Mouse (Mus musculus) CH12.LX (cell line): ENCODE measurements at regions not wholly inside any gene's neighbourhood (a gene's known extent, or its start where the extent isn't known, plus 50 kb on each side); places are given as distances from the start of the nearest gene placed in this dataset.

Source experiments
- DNase-seq: peaks from one replicate; pipeline ENCODE4 v3.0.0-alpha.2; 2013; ENCODE audit errors: extremely low read depth
- H3K27ac ChIP-seq: 2 replicates; pipeline ENCODE4 v1.5.1; 2012; ENCODE audit warnings: low read depth, mild to moderate bottlenecking, control low read depth, moderate library complexity; ENCODE audit not compliant: insufficient read depth
- H3K27me3 ChIP-seq: replicated peaks from 2 replicates; pipeline ENCODE3; 2012; ENCODE audit warnings: inconsistent platforms
- H3K36me3 ChIP-seq, 2 experiments: replicated peaks in 1 of 2; 2 replicates each; pipeline versions ENCODE3 to v1.6.1; 2012; ENCODE audit warnings: inconsistent platforms in 1 of 2, low read length in 1 of 2, mild to moderate bottlenecking in 1 of 2, mixed read lengths in 1 of 2, moderate library complexity in 1 of 2; ENCODE audit not compliant: control insufficient read depth in 1 of 2, insufficient read depth in 1 of 2
- H3K4me1 ChIP-seq, 2 experiments: 2 replicates each; pipeline ENCODE4 v1.6.1; 2012; ENCODE audit warnings: inconsistent platforms in 1 of 2, moderate library complexity in 1 of 2; ENCODE audit not compliant: insufficient read depth in 2 of 2, control insufficient read depth in 1 of 2
- H3K4me2 ChIP-seq: 2 replicates; pipeline ENCODE4 v1.6.1; 2012; ENCODE audit warnings: low read depth, mild to moderate bottlenecking, control low read depth; ENCODE audit not compliant: poor library complexity, insufficient read depth, severe bottlenecking
- H3K4me3 ChIP-seq, 3 experiments: fragments of 150-350 bp in 1 of 3; sonication (generic) in 1 of 3; replicated peaks in 1 of 3; 2 replicates each; pipeline versions ENCODE3 to v1.5.1; 2011 to 2012; ENCODE audit warnings: low read depth in 2 of 3, low read length in 2 of 3, mild to moderate bottlenecking in 2 of 3, moderate library complexity in 2 of 3, control low read depth in 1 of 3, improper control_type of control experiment in 1 of 3, inconsistent platforms in 1 of 3, mixed read lengths in 1 of 3; ENCODE audit not compliant: poor library complexity in 1 of 3
- H3K79me2 ChIP-seq: replicated peaks from 2 replicates; pipeline ENCODE4 v1.6.1; 2012; ENCODE audit warnings: mild to moderate bottlenecking, moderate library complexity; ENCODE audit not compliant: control insufficient read depth, poor library complexity, insufficient read depth, severe bottlenecking; ENCODE audit errors: extremely low read depth
- H3K9ac ChIP-seq: 2 replicates; pipeline ENCODE4 v1.6.1; 2012; ENCODE audit warnings: low read depth, mild to moderate bottlenecking, control low read depth, moderate library complexity; ENCODE audit not compliant: insufficient read depth
- H3K9me3 ChIP-seq: replicated peaks from 2 replicates; pipeline ENCODE3; 2012; ENCODE audit warnings: low read length, inconsistent platforms, mixed read lengths
- CTCF ChIP-seq, 2 experiments: IDR thresholded peaks in 1 of 2; conservative IDR thresholded peaks in 1 of 2; 2 replicates each; pipeline ENCODE4 v1.5.1; 2011 to 2012; ENCODE audit warnings: low read depth in 2 of 2, low read length in 2 of 2, improper control_type of control experiment in 1 of 2, inconsistent platforms in 1 of 2, mild to moderate bottlenecking in 1 of 2, moderate library complexity in 1 of 2
- HCFC1 ChIP-seq: IDR thresholded peaks from 2 replicates; pipeline ENCODE4 v1.6.1; 2012; ENCODE audit warnings: low read depth, mild to moderate bottlenecking, inconsistent platforms, low read length, improper control_type of control experiment
- MAFK ChIP-seq: IDR thresholded peaks from 2 replicates; pipeline ENCODE4 v1.6.1; 2011; ENCODE audit warnings: low read length, improper control_type of control experiment; ENCODE audit not compliant: insufficient replicate concordance
- MAZ ChIP-seq: IDR thresholded peaks from 2 replicates; pipeline ENCODE4 v1.6.1; 2012; ENCODE audit warnings: low read depth, mild to moderate bottlenecking, inconsistent platforms, low read length, improper control_type of control experiment, moderate library complexity
- MEF2A ChIP-seq: IDR thresholded peaks from 2 replicates; pipeline ENCODE4 v1.6.1; 2014; ENCODE audit warnings: low read depth, mild to moderate bottlenecking, inconsistent platforms, low read length, improper control_type of control experiment, borderline replicate concordance
- NRF1 ChIP-seq: IDR thresholded peaks from 2 replicates; pipeline ENCODE4 v1.6.1; 2014; ENCODE audit warnings: low read depth, mild to moderate bottlenecking, inconsistent platforms, low read length, improper control_type of control experiment, moderate library complexity
- PAX5 ChIP-seq: IDR thresholded peaks from 2 replicates; pipeline ENCODE4 v1.6.1; 2012; ENCODE audit warnings: low read length, inconsistent platforms, mixed read lengths
- POLR2A ChIP-seq: IDR thresholded peaks from 2 replicates; pipeline ENCODE4 v1.6.1; 2011; ENCODE audit warnings: low read depth, mild to moderate bottlenecking, improper control_type of control experiment, low read length
- POLR2AphosphoS2 ChIP-seq: IDR thresholded peaks from 2 replicates; pipeline ENCODE4 v1.6.1; 2011; ENCODE audit warnings: low read depth, low read length, improper control_type of control experiment
- RAD21 ChIP-seq: IDR thresholded peaks from 2 replicates; pipeline ENCODE4 v1.6.1; 2011; ENCODE audit warnings: low read depth, mild to moderate bottlenecking, low read length, improper control_type of control experiment, moderate library complexity
- SMC3 ChIP-seq: IDR thresholded peaks from 2 replicates; pipeline ENCODE4 v1.6.1; 2011; ENCODE audit warnings: low read depth, low read length, improper control_type of control experiment
- TCF12 ChIP-seq: IDR thresholded peaks from 2 replicates; pipeline ENCODE4 v1.6.1; 2014; ENCODE audit warnings: low read depth, mild to moderate bottlenecking, inconsistent platforms, low read length, improper control_type of control experiment
- UBTF ChIP-seq: IDR thresholded peaks from 2 replicates; pipeline ENCODE4 v1.6.1; 2012; ENCODE audit warnings: low read depth, mild to moderate bottlenecking, inconsistent platforms, low read length, improper control_type of control experiment, moderate library complexity
- ZMIZ1 ChIP-seq: IDR thresholded peaks from 2 replicates; pipeline ENCODE4 v1.6.1; 2012; ENCODE audit warnings: low read depth, mild to moderate bottlenecking, inconsistent platforms, low read length, improper control_type of control experiment
- ZNF384 ChIP-seq: IDR thresholded peaks from 2 replicates; pipeline ENCODE4 v1.6.1; 2012; ENCODE audit warnings: low read depth, low read length, improper control_type of control experiment, inconsistent platforms
- dilution Hi-C: fragments of 300-500 bp; cut with MboI; formaldehyde crosslinking; loops from 2 replicates; pipeline ENCODE4 v1.14.3; 2020; ENCODE audit warnings: low sequenced_read_pairs; ENCODE audit not compliant: extremely low pct_unique_long_range_greater_than_20kb, extremely low pct_ligation_motif_present
- in situ Hi-C: fragments of 300-500 bp; cut with MboI; formaldehyde crosslinking; loops from 3 replicates; pipeline ENCODE4 v1.14.3; 2019; ENCODE audit warnings: low sequenced_read_pairs, low pct_ligation_motif_present, low pct_unique_long_range_greater_than_20kb, mixed read lengths

GRCm38 (mm10) chr16:77459651-77460050 is 142.2 kb downstream of the Gm11146 start:
- no peak overlapping the region for H3K27ac ChIP-seq
- dilution Hi-C loops (no loop called here), in situ Hi-C loops (no loop called here)
- no peak overlapping the region for H3K4me3 ChIP-seq
- no peaks in the 10 kb centered on the region for H3K27me3 ChIP-seq
- H3K9ac ChIP-seq = no peak overlapping the region
- no peaks in the 10 kb centered on the region for H3K79me2 ChIP-seq
- H3K4me2 ChIP-seq = no peak overlapping the region
- TF ChIP-seq MAFK (no peak), MEF2A (no peak), POLR2AphosphoS2 (no peak), POLR2A (no peak), RAD21 (no peak), UBTF (no peak), HCFC1 (no peak), PAX5 (no peak), NRF1 (no peak)
- no peak for DNase-seq
- no peaks in the 10 kb centered on the region for H3K36me3 ChIP-seq
- H3K9me3 ChIP-seq = peaks cover 13% of the 10 kb centered on the region
- H3K4me1 ChIP-seq = no peaks in the 10 kb centered on the region

- DNase-seq = no peak
- H3K27me3 ChIP-seq = no peaks in the 10 kb centered on the region
- no peak overlapping the region for H3K9ac ChIP-seq
- TF ChIP-seq MAZ (no peak), ZNF384 (no peak), TCF12 (no peak)
- TF ChIP-seq, all 38 proteins: peak for 0
- Histone ChIP-seq H3K4me1 (no peaks in the 10 kb centered on the region), H3K9me3 (peaks cover 13% of the 10 kb centered on the region), H3K27ac (no peak overlapping the region), H3K4me3 (no peak overlapping the region), H3K79me2 (no peaks in the 10 kb centered on the region), H3K36me3 (no peaks in the 10 kb centered on the region), H3K4me2 (no peak overlapping the region)
- in situ Hi-C loops (loop anchor here (25.0 kb wide), 1 partner anchor 307 kb away; no protein-coding TSS in a partner anchor), dilution Hi-C loops (no loop called here)
Measured at GRCm38 (mm10) chr16:77444647-77445046, 157.2 kb downstream of the Gm11146 start.

GRCm38 (mm10) chr16:77444006-77444405 is 157.9 kb downstream of the Gm11146 start:
- in situ Hi-C loops = loop anchor here (25.0 kb wide), 1 partner anchor 307 kb away; no protein-coding TSS in a partner anchor
- Histone ChIP-seq H3K27ac (no peak overlapping the region), H3K4me2 (no peak overlapping the region), H3K27me3 (no peaks in the 10 kb centered on the region), H3K4me1 (no peaks in the 10 kb centered on the region), H3K36me3 (no peaks in the 10 kb centered on the region), H3K9ac (no peak overlapping the region), H3K9me3 (peaks cover 13% of the 10 kb centered on the region), H3K4me3 (no peak overlapping the region), H3K79me2 (no peaks in the 10 kb centered on the region)
- DNase-seq = peak; percentile 48
- peak; percentile 31; the same call in 1 of the 2 replicates for TF ChIP-seq SMC3
- peak; percentile 55 to 60; a peak in 3 of 4 replicates for TF ChIP-seq CTCF (conservative IDR thresholded peaks at IDR 0.05 in 1 of 2, IDR thresholded peaks at IDR 0.05 in 1 of 2; ENCODE audit: low read depth in 2 of 2, low read length in 2 of 2)
- TF ChIP-seq RAD21 = peak; percentile 31
- TF ChIP-seq ZMIZ1 = no peak
- dilution Hi-C loops = no loop called here
